Mouse (Mus musculus) lung, adult 2 months (tissue): ENCODE data around the gene Gmfb.

Experiments used
- CTCF ChIP-seq: fragments of 200-500 bp; IDR thresholded peaks from 2 replicates; pipeline ENCODE4 v1.5.1; 2011; ENCODE audit warnings: mild to moderate bottlenecking, low read length, control low read depth; ENCODE audit not compliant: insufficient read depth
- POLR2A ChIP-seq: fragments of 200-500 bp; IDR thresholded peaks from 2 replicates; pipeline ENCODE4 v1.6.1; 2011; ENCODE audit warnings: low read depth, mild to moderate bottlenecking, control low read depth, low read length, borderline replicate concordance; ENCODE audit errors: extremely low read depth

DNA sequence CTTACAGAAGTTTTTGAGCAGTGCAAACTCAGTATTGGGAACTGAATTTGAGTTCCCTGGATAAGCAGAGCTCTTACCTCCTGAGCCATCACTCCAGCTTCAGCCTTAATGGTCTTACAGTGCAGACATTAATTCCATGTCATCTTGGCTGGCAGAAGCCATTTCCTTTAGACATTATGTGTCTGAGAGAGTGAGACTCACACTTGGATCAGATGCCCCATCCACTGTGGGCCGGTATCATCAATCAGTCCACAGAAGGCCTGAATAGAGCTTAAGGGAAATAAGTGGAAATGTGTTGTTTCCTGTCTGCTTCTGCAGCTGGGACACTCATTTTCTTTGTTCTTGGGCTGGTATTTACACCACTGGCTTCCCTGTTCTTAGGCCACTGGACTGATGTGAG lies 18.3 kb downstream of the Gmfb start:
- TF ChIP-seq CTCF = no peak
- TF ChIP-seq POLR2A = no peak
